Mouse (Mus musculus) testis, adult 2 months (tissue): Measurements from ENCODE around the gene Rdh12.

Experiments used
- CTCF ChIP-seq: fragments of 200-500 bp; IDR thresholded peaks from 2 replicates; pipeline ENCODE4 v1.5.1; 2012; ENCODE audit warnings: low read depth, mild to moderate bottlenecking, inconsistent platforms, low read length, moderate library complexity; ENCODE audit not compliant: control insufficient read depth, insufficient read depth, insufficient replicate concordance
- POLR2A ChIP-seq: fragments of 200-500 bp; IDR thresholded peaks from 2 replicates; pipeline ENCODE4 v1.6.1; 2012; ENCODE audit warnings: low read depth, mild to moderate bottlenecking, inconsistent platforms, low read length, moderate library complexity; ENCODE audit not compliant: control insufficient read depth

GRCm38 (mm10) chr12:79260154-79260553 is 51.4 kb downstream of the Rdh12 start:
- TF ChIP-seq CTCF, result no peak
- no peak for TF ChIP-seq POLR2A
